Mouse (Mus musculus): ENCODE measurements at regions not wholly inside any gene's neighbourhood (a gene's known extent, or its start where the extent isn't known, plus 50 kb on each side); places are given as distances from the start of the nearest gene placed in this dataset.

DNA sequence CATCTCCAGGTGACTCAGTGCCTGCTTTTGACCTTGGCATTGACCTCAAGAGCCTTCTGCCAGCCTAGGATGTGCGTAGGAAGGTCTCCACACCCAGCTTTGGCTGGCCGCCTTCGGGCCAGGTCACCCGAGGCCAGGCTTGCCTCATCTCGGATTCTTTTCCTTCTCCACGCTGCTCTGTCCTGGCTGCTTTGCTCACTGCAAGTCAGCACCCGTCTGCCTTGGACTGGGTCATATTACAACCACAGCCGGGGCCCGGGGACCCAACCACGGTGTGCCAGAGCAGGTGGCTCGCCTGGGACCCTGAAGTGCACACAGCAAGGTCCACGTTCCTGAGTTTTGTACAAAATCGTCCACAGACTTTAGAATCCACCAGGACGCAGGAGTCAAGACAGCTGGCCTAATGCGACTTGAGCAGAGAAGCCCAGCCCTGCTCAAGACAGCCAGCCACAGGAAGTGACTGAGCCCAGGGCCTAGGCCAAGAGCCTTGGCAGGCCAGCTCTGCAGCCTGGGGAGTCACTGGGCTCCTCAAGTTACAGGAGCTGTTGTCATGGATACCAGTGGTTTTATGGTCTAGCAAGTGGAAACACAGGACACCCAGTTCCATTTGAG, 66.1 kb downstream of the Gm26897 start:
- DNase-seq (ENCODE audit: low spot score): peak; percentile 87
- peak; percentile 92 for ATAC-seq
- 14% methylated on average over 15 of the region's 15 CpGs for WGBS

GRCm38 (mm10) chr5:111800511-111800910, 66.8 kb downstream of the Gm26897 start:
- Histone ChIP-seq H3K27ac (ENCODE audit: low read length) (no peak overlapping the region), H3K4me1 (ENCODE audit: insufficient read depth, low read depth, low read length) (peaks cover 5% of the 10 kb centered on the region; the same call in 1 of the 2 replicates), H3K4me3 (ENCODE audit: low read depth, low read length) (no peak overlapping the region), H3K4me2 (replicated peaks; ENCODE audit: low read depth, low read length) (no peak overlapping the region), H3K27me3 (replicated peaks; ENCODE audit: insufficient read depth, low read length) (no peaks in the 10 kb centered on the region), H3K9ac (replicated peaks; ENCODE audit: low read depth) (no peak overlapping the region), H3K9me3 (ENCODE audit: low read length) (no peaks in the 10 kb centered on the region), H3K36me3 (ENCODE audit: insufficient read depth, low read length) (no peaks in the 10 kb centered on the region)
- 0 out of 2 replicates have a peak, but pooled peaks have one; percentile 15 for TF ChIP-seq CTCF (IDR thresholded peaks at IDR 0.05)
- TF ChIP-seq EP300 (IDR thresholded peaks at IDR 0.05): no peak
- no peak for DNase-seq (ENCODE audit: low spot score)
- WGBS: 78% methylated on average over 11 of the region's 11 CpGs
- ATAC-seq: no peak

More for the DNA sequence above, 66.1 kb downstream of the Gm26897 start:
- TF ChIP-seq EP300 (IDR thresholded peaks at IDR 0.05) (no peak), CTCF (IDR thresholded peaks at IDR 0.05) (no peak)
- no peaks in the 10 kb centered on the region for H3K27me3 ChIP-seq (replicated peaks; ENCODE audit: insufficient read depth, low read length)
- H3K4me1 ChIP-seq (ENCODE audit: insufficient read depth, low read depth, low read length): peaks cover 5% of the 10 kb centered on the region; the same call in 1 of the 2 replicates
- no peak overlapping the region for H3K9ac ChIP-seq (replicated peaks; ENCODE audit: low read depth)
- peak overlapping the region; percentile 15; the same call in 1 of the 2 replicates for H3K27ac ChIP-seq (ENCODE audit: low read length)
- no peak overlapping the region for H3K4me2 ChIP-seq (replicated peaks; ENCODE audit: low read depth, low read length)
- H3K4me3 ChIP-seq (ENCODE audit: low read depth, low read length): no peak overlapping the region
- no peaks in the 10 kb centered on the region for H3K9me3 ChIP-seq (ENCODE audit: low read length)
- no peaks in the 10 kb centered on the region for H3K36me3 ChIP-seq (ENCODE audit: insufficient read depth, low read length)

- no peaks in the 10 kb centered on the region for H3K36me3 ChIP-seq (ENCODE audit: insufficient read depth, low read length)
- TF ChIP-seq CTCF (IDR thresholded peaks at IDR 0.05): no peak
- no peak for TF ChIP-seq EP300 (IDR thresholded peaks at IDR 0.05)
- H3K4me1 ChIP-seq (ENCODE audit: insufficient read depth, low read depth, low read length): peaks cover 5% of the 10 kb centered on the region; the same call in 1 of the 2 replicates
- H3K9me3 ChIP-seq (ENCODE audit: low read length): no peaks in the 10 kb centered on the region
- no peaks in the 10 kb centered on the region for H3K27me3 ChIP-seq (replicated peaks; ENCODE audit: insufficient read depth, low read length)
- no peak overlapping the region for H3K4me2 ChIP-seq (replicated peaks; ENCODE audit: low read depth, low read length)
- ATAC-seq: no peak
- DNase-seq (ENCODE audit: low spot score): no peak
- H3K4me3 ChIP-seq (ENCODE audit: low read depth, low read length): no peak overlapping the region
- 50% methylated on average over 2 of the region's 2 CpGs for WGBS
- H3K27ac ChIP-seq (ENCODE audit: low read length): no peak overlapping the region
- H3K9ac ChIP-seq (replicated peaks; ENCODE audit: low read depth): no peak overlapping the region
Observed at GRCm38 (mm10) chr5:111801051-111801450, 67.3 kb downstream of the Gm26897 start.

- Histone ChIP-seq H3K4me2 (replicated peaks; ENCODE audit: low read depth, low read length) (no peak overlapping the region), H3K4me1 (ENCODE audit: insufficient read depth, low read depth, low read length) (peaks cover 5% of the 10 kb centered on the region; the same call in 1 of the 2 replicates), H3K9ac (replicated peaks; ENCODE audit: low read depth) (no peak overlapping the region), H3K9me3 (ENCODE audit: low read length) (no peaks in the 10 kb centered on the region), H3K36me3 (ENCODE audit: insufficient read depth, low read length) (no peaks in the 10 kb centered on the region), H3K27me3 (replicated peaks; ENCODE audit: insufficient read depth, low read length) (no peaks in the 10 kb centered on the region), H3K27ac (ENCODE audit: low read length) (no peak overlapping the region), H3K4me3 (ENCODE audit: low read depth, low read length) (no peak overlapping the region)
- ATAC-seq (no peak), DNase-seq (ENCODE audit: low spot score) (no peak)
- TF ChIP-seq CTCF (IDR thresholded peaks at IDR 0.05) (no peak), EP300 (IDR thresholded peaks at IDR 0.05) (no peak)
- WGBS: 56% methylated on average over 6 of the region's 6 CpGs
Observed at GRCm38 (mm10) chr5:111804542-111804941, 70.8 kb downstream of the Gm26897 start.

DNA sequence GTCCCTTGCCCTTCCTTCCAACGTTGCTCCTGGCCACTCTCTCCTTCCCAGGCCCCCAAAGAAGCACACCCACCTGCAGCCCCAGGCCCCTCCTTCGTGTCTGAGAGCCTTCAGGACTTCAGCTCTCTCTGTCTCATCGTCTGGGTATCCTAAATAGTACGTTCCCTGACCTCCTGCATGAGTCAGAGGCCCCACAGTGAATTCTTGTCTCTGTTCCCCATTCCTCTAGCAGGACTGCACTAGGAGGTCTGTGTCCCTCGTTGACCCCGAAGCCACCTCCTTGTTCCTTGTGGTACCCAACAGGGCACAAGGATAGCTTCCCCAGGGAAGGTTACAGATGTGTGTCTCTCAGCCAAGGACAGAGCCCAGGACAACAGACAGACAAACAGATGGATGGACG, 71.4 kb downstream of the Gm26897 start:
- 60% methylated on average over 7 of the region's 7 CpGs for WGBS
- Histone ChIP-seq H3K4me1 (ENCODE audit: insufficient read depth, low read depth, low read length) (peaks cover under 1% of the 10 kb centered on the region; the same call in 1 of the 2 replicates), H3K4me3 (ENCODE audit: low read depth, low read length) (no peak overlapping the region), H3K36me3 (ENCODE audit: insufficient read depth, low read length) (no peaks in the 10 kb centered on the region), H3K9me3 (ENCODE audit: low read length) (no peaks in the 10 kb centered on the region), H3K27me3 (replicated peaks; ENCODE audit: insufficient read depth, low read length) (no peaks in the 10 kb centered on the region), H3K27ac (ENCODE audit: low read length) (no peak overlapping the region), H3K9ac (replicated peaks; ENCODE audit: low read depth) (no peak overlapping the region), H3K4me2 (replicated peaks; ENCODE audit: low read depth, low read length) (no peak overlapping the region)
- TF ChIP-seq EP300 (IDR thresholded peaks at IDR 0.05): no peak
- TF ChIP-seq CTCF (IDR thresholded peaks at IDR 0.05): no peak
- ATAC-seq: peak; percentile 53
- peak; percentile 21 for DNase-seq (ENCODE audit: low spot score)

DNA sequence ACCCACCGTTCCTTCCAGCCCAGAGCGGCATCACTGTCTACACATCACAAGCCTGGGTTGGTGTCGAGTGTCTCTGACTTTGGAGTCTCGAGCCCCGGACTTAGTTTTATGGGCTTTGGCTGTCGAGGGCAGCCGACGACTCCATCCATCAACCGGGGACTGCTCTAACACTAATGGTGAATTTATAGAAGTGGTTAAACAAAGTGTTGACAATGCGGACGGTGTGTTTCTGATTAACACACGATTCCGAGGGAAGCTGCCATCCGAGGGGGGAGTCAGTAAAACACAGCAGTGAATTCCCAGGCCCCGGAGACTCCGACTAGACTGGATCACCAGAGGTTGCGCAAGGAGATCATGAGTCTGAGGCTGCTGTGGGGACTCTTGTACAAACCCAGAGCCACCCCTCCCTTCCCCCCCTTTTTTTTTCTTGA, 72.1 kb downstream of the Gm26897 start:
- DNase-seq (ENCODE audit: low spot score) (peak; percentile 74), ATAC-seq (peak; percentile 59)
- Histone ChIP-seq H3K4me3 (ENCODE audit: low read depth, low read length) (no peak overlapping the region), H3K27ac (ENCODE audit: low read length) (no peak overlapping the region), H3K9me3 (ENCODE audit: low read length) (no peaks in the 10 kb centered on the region), H3K36me3 (ENCODE audit: insufficient read depth, low read length) (no peaks in the 10 kb centered on the region), H3K4me2 (replicated peaks; ENCODE audit: low read depth, low read length) (no peak overlapping the region), H3K9ac (replicated peaks; ENCODE audit: low read depth) (no peak overlapping the region), H3K4me1 (ENCODE audit: insufficient read depth, low read depth, low read length) (no peaks in the 10 kb centered on the region), H3K27me3 (replicated peaks; ENCODE audit: insufficient read depth, low read length) (no peaks in the 10 kb centered on the region)
- WGBS: 17% methylated on average over 17 of the region's 17 CpGs
- TF ChIP-seq EP300 (IDR thresholded peaks at IDR 0.05) (no peak), CTCF (IDR thresholded peaks at IDR 0.05) (no peak)
